Mouse (Mus musculus) MEL (cell line): ENCODE data around the gene Nr2c2ap. TPM values are rescaled to one million over a fixed set of nuclear protein-coding genes. Genes with fewer than 3 reads are reported as not detected.
A peak's percentile ranks its signal among the peaks of the same experiment; 100 is the strongest.

ENCODE experiments used
- DNase-seq: peaks from one replicate; pipeline ENCODE4 v3.0.0; 2011; ENCODE audit warnings: low read depth, low spot score
- H3K27ac ChIP-seq: 2 replicates; pipeline ENCODE4 v1.5.1; 2012; ENCODE audit warnings: low read depth, mild to moderate bottlenecking, control low read depth, low read length, moderate library complexity; ENCODE audit not compliant: control insufficient read depth
- H3K27me3 ChIP-seq, 2 experiments: fragments of 150-350 bp in 1 of 2; sonication (generic) in 1 of 2; 2 replicates each; pipeline ENCODE4 v1.6.1; 2012; ENCODE audit warnings: low read length in 2 of 2, mild to moderate bottlenecking in 2 of 2, improper control_type of control experiment in 1 of 2, moderate library complexity in 1 of 2; ENCODE audit not compliant: insufficient read depth in 2 of 2, control insufficient read depth in 1 of 2
- H3K36me3 ChIP-seq, 2 experiments: 2 replicates each; pipeline ENCODE4 v1.6.1; 2012 to 2014; ENCODE audit warnings: low read length in 2 of 2, improper control_type of control experiment in 1 of 2, inconsistent platforms in 1 of 2, mild to moderate bottlenecking in 1 of 2; ENCODE audit not compliant: insufficient read depth in 2 of 2, control insufficient read depth in 1 of 2
- H3K4me1 ChIP-seq, 2 experiments: fragments of 150-350 bp in 1 of 2; sonication (generic) in 1 of 2; 2 replicates each; pipeline ENCODE4 v1.6.1; 2012; ENCODE audit warnings: low read length in 2 of 2, improper control_type of control experiment in 1 of 2, mild to moderate bottlenecking in 1 of 2; ENCODE audit not compliant: insufficient read depth in 2 of 2, control insufficient read depth in 1 of 2
- H3K4me3 ChIP-seq, 2 experiments: fragments of 150-350 bp in 1 of 2; sonication (generic) in 1 of 2; 2 replicates each; pipeline ENCODE4 v1.5.1; 2012; ENCODE audit warnings: low read depth in 2 of 2, low read length in 2 of 2, mild to moderate bottlenecking in 2 of 2, moderate library complexity in 2 of 2, control low read depth in 1 of 2, improper control_type of control experiment in 1 of 2; ENCODE audit not compliant: control insufficient read depth in 1 of 2, insufficient read depth in 1 of 2
- H3K79me2 ChIP-seq: 2 replicates; pipeline ENCODE4 v1.6.1; 2012; ENCODE audit warnings: mild to moderate bottlenecking, low read length, moderate library complexity; ENCODE audit not compliant: control insufficient read depth, poor library complexity, insufficient read depth
- H3K9ac ChIP-seq: 2 replicates; pipeline ENCODE4 v1.6.1; 2012; ENCODE audit warnings: low read depth, mild to moderate bottlenecking, control low read depth, low read length, moderate library complexity; ENCODE audit not compliant: control insufficient read depth, poor library complexity, severe bottlenecking
- H3K9me3 ChIP-seq: fragments of 150-350 bp; sonication (generic); replicated peaks from 2 replicates; pipeline ENCODE4 v1.6.1; 2012; ENCODE audit warnings: mild to moderate bottlenecking, low read length, improper control_type of control experiment, moderate library complexity; ENCODE audit not compliant: insufficient read depth
- CHD1 ChIP-seq: IDR thresholded peaks from 2 replicates; pipeline ENCODE4 v1.6.1; 2012; ENCODE audit warnings: low read depth, mild to moderate bottlenecking, inconsistent platforms, low read length, improper control_type of control experiment
- CHD2 ChIP-seq: IDR thresholded peaks from 2 replicates; pipeline ENCODE4 v1.6.1; 2011; ENCODE audit warnings: low read length, improper control_type of control experiment
- E2F4 ChIP-seq: IDR thresholded peaks from 2 replicates; pipeline ENCODE4 v1.6.1; 2011; ENCODE audit warnings: low read depth, low read length, improper control_type of control experiment, borderline replicate concordance
- ETS1 ChIP-seq: IDR thresholded peaks from 2 replicates; pipeline ENCODE4 v1.6.1; 2012; ENCODE audit warnings: low read depth, mild to moderate bottlenecking, inconsistent platforms, low read length, improper control_type of control experiment, moderate library complexity
- MEF2A ChIP-seq: IDR thresholded peaks from 2 replicates; pipeline ENCODE4 v1.6.1; 2014; ENCODE audit warnings: low read depth, mild to moderate bottlenecking, inconsistent platforms, low read length, improper control_type of control experiment; ENCODE audit not compliant: poor library complexity, insufficient replicate concordance, severe bottlenecking; ENCODE audit errors: extremely low read depth
- MYC ChIP-seq: IDR thresholded peaks from 2 replicates; pipeline ENCODE4 v1.6.1; 2011; ENCODE audit warnings: low read depth, mild to moderate bottlenecking, low read length, improper control_type of control experiment, moderate library complexity
- NELFE ChIP-seq: IDR thresholded peaks from 2 replicates; pipeline ENCODE4 v1.6.1; 2011; ENCODE audit warnings: low read depth, low read length, improper control_type of control experiment
- NRF1 ChIP-seq: IDR thresholded peaks from 2 replicates; pipeline ENCODE4 v1.6.1; 2014; ENCODE audit warnings: low read depth, mild to moderate bottlenecking, inconsistent platforms, low read length, improper control_type of control experiment, moderate library complexity; ENCODE audit not compliant: poor library complexity, insufficient read depth, severe bottlenecking
- POLR2A ChIP-seq, 2 experiments: IDR thresholded peaks; 2 replicates each; pipeline ENCODE4 v1.6.1; 2011 to 2012; ENCODE audit warnings: low read length in 2 of 2, mild to moderate bottlenecking in 2 of 2, control low read depth in 1 of 2, improper control_type of control experiment in 1 of 2, low read depth in 1 of 2, moderate library complexity in 1 of 2; ENCODE audit not compliant: control insufficient read depth in 1 of 2, insufficient read depth in 1 of 2, poor library complexity in 1 of 2
- POLR2AphosphoS2 ChIP-seq: IDR thresholded peaks from 2 replicates; pipeline ENCODE4 v1.6.1; 2011; ENCODE audit warnings: low read length, improper control_type of control experiment
- RCOR1 ChIP-seq: IDR thresholded peaks from 2 replicates; pipeline ENCODE4 v1.6.1; 2012; ENCODE audit warnings: low read depth, mild to moderate bottlenecking, inconsistent platforms, low read length, improper control_type of control experiment
- SIN3A ChIP-seq: IDR thresholded peaks from 2 replicates; pipeline ENCODE4 v1.6.1; 2012; ENCODE audit warnings: low read length, improper control_type of control experiment, inconsistent platforms
- TAL1 ChIP-seq: IDR thresholded peaks from 2 replicates; pipeline ENCODE4 v1.6.1; 2012; ENCODE audit warnings: mild to moderate bottlenecking, inconsistent platforms, low read length, moderate library complexity, mixed read lengths
- TBP ChIP-seq: IDR thresholded peaks from 2 replicates; pipeline ENCODE4 v1.8.0; 2011; ENCODE audit warnings: low read depth, low read length, improper control_type of control experiment
- USF2 ChIP-seq, 2 experiments: IDR thresholded peaks; 2 replicates each; pipeline ENCODE4 v1.6.1; 2011 to 2012; ENCODE audit warnings: improper control_type of control experiment in 2 of 2, low read length in 2 of 2, borderline replicate concordance in 1 of 2, inconsistent platforms in 1 of 2, low read depth in 1 of 2, mild to moderate bottlenecking in 1 of 2; ENCODE audit not compliant: insufficient read depth in 1 of 2
- ZKSCAN1 ChIP-seq: IDR thresholded peaks from 2 replicates; pipeline ENCODE4 v1.6.1; 2012; ENCODE audit warnings: low read depth, mild to moderate bottlenecking, inconsistent platforms, low read length, improper control_type of control experiment, moderate library complexity
- polyA plus RNA-seq, 2 experiments: library from polyadenylated mRNA; stranded (reverse) in 1 of 2; unstranded in 1 of 2; fragments of >175 nt in 1 of 2; fragments of >200 nt in 1 of 2; gene quantifications; 2 replicates each; pipeline versions ENCODE4 v1.2.1 to v1.2.4; 2012; ENCODE audit warnings: low replicate concordance in 2 of 2, low read depth in 1 of 2; ENCODE audit not compliant: insufficient read length in 2 of 2, insufficient read depth in 1 of 2, missing spikeins in 1 of 2
- total RNA-seq: library from RNA; depleted of rRNA; stranded (reverse); fragments of 300-350 nt; gene quantifications from 2 replicates; pipeline ENCODE4 v1.2.3, GENCODE M21; 2012

Nr2c2ap gene
- total and polyA plus RNA-seq, 3 experiments, result 24.6 to 55.7 TPM; not detected in 1

DNA sequence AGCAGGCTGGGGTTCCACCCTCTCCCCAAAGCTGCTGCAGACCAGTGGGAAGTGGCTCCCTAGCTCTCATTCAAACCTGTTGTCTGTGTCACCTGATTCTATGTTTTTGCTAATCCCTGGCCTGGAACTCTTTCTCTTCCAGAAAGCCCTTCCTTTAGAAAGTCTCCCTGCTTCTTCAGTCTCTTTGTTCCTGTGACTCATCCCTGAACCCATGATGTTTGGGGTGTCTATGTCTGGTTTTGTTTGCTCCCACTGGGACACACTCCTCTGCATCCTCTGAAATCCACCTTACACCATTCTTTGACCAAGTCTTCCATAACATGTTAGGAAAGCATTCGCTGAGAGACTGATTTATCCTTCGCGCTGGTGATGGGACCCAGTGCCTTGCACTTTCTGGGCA lies 1.1 kb upstream of the Nr2c2ap start:
- H3K9ac ChIP-seq, result no peak overlapping the region
- H3K27me3 ChIP-seq, result peaks cover 0 to 3% of the 10 kb centered on the region in 2 experiments; a peak in 1 of 4 replicates
- no peak overlapping the region for H3K27ac ChIP-seq
- H3K9me3 ChIP-seq, result no peaks in the 10 kb centered on the region
- H3K4me3 ChIP-seq, result no peak overlapping the region
- peaks cover 11% of the 10 kb centered on the region for H3K79me2 ChIP-seq
- H3K4me1 ChIP-seq, result peaks cover 0 to 8% of the 10 kb centered on the region in 2 experiments; a peak in 2 of 4 replicates
- no peak for TF ChIP-seq NELFE
- TF ChIP-seq MEF2A, result no peak
- no peak for TF ChIP-seq TAL1
- TF ChIP-seq MYC, result no peak
- TF ChIP-seq CHD1, result no peak
- no peak for TF ChIP-seq ETS1
- no peak for TF ChIP-seq E2F4
- TF ChIP-seq TBP, result no peak
- no peak for TF ChIP-seq ZKSCAN1
- TF ChIP-seq USF2 (IDR thresholded peaks at IDR 0.05; ENCODE audit: borderline replicate concordance in 1 of 2, insufficient read depth in 1 of 2, low read depth in 1 of 2, low read length in 2 of 2), result no peak
- no peak for DNase-seq
- H3K36me3 ChIP-seq, result peaks cover 0 to 2% of the 10 kb centered on the region in 2 experiments; a peak in 2 of 4 replicates

GRCm38 (mm10) chr8:70134086-70134485 lies 3.0 kb downstream of the Nr2c2ap start:
- H3K27me3 ChIP-seq, result no peaks in the 10 kb centered on the region
- no peak overlapping the region for H3K4me3 ChIP-seq
- TF ChIP-seq SIN3A (no peak), POLR2AphosphoS2 (no peak), POLR2A (IDR thresholded peaks at IDR 0.05; ENCODE audit: control insufficient read depth in 1 of 2, insufficient read depth in 1 of 2, low read depth in 1 of 2, low read length in 2 of 2, poor library complexity in 1 of 2) (0 out of 4 replicates have a peak, but pooled peaks of 1 of the 2 experiments have one; percentile 13), CHD1 (no peak), NRF1 (no peak), MEF2A (no peak), CHD2 (no peak), RCOR1 (no peak)
- H3K36me3 ChIP-seq, result peaks cover 0 to 5% of the 10 kb centered on the region in 2 experiments; a peak in 3 of 4 replicates
- no peak overlapping the region for H3K27ac ChIP-seq
- H3K9ac ChIP-seq, result no peak overlapping the region
- H3K4me1 ChIP-seq, result peaks cover 4 to 15% of the 10 kb centered on the region in 2 experiments; a peak in 3 of 4 replicates
- peaks cover 11% of the 10 kb centered on the region for H3K79me2 ChIP-seq
- no peak for DNase-seq
- H3K9me3 ChIP-seq, result no peaks in the 10 kb centered on the region
